Mouse (Mus musculus) layer of hippocampus, adult 9-10 months (tissue): ENCODE measurements around the gene Abca7.

Source experiments
- DNase-seq: peaks from one replicate; pipeline ENCODE4 v3.0.0; 2022; ENCODE audit warnings: low spot score

Abca7 gene

DNA sequence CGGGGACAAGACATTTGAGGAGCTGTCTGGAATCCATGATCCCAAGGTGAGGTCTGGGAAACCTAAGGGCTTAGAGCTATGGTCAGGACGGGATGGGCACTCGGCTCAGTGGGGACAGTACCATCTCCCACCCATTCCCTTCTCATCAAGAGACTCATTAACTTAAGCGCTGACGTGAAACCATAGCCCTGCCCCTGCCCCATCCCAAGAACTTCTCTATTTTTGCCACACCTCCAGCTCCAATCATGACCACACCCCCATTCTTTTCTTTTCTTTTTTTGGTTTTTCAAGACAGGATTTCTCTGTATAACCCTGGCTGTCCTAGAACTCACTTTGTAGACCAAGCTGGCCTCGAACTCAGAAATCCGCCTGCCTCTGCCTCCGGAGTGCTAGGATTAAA is 21.6 kb upstream of the Abca7 start:
- no peak for DNase-seq

DNA sequence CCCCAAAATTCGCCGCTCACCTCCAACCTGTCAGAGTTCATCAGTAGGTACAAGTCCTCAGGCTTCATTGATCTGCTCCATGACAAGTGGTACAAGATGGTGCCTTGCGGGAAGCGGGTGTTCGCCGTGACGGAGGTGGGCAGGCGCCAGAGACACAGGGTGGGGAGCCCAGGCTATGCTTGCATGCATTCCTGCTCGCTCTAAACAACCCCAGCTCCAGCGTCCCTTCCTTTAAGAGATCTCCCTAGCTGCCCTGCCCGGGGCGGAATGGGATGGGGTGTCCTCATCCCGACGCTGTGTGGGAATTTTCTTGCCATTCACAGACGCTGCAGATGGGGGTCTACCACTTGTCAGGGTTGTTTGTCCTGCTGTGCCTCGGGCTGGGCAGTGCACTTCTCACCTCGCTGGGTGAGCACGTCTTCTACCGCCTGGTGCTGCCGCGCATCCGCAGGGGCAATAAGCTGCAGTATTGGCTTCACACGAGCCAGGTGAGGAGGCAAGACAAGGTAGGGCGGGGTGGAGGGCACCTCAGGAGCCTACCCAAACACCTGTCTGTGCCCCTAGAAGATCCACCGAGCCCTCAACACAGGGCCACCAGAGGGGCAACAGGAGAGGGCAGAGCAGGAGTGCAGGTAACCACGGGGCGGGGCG is 20.1 kb upstream of the Abca7 start:
- no peak for DNase-seq

DNA sequence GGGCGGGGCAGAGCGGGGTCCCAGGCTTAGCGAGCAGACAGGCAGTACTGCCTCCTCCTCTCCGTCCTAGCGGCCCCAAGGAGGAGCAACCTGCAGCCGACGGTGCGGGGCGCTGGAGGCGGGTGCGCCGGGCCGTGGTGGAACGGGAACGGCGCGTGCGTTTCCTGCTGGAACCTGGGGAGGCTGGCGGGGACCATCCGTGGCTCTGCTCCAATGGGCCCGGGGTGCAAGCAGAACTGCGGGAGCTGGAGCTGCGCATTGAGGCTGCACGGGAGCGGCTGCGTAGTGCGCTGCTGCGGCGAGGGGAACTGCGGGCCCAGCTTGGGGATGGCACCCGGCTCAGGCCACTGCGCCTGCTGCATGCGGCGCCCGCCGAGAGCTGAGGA is 19.6 kb upstream of the Abca7 start:
- DNase-seq = no peak

DNA sequence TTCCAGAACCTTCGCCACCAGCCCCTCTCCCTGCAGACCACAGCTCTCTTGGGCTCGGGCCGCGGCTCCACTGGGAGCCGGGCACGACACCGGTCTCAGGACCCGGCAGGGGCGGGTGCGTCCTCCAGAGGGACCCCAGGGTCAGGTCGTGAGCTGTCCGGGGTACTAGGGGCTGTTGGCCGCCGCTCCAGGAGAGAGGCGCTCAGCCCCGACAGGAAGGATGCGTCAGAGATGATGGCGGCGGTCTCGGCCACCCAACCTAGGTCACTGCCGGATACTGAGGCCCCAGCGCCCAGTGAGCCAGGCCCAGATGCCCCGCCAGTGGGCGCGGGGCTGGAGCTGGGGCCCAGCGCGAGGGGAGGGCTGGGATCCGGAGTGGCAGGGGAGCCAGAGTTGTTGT is 19.0 kb upstream of the Abca7 start:
- DNase-seq = no peak

DNA sequence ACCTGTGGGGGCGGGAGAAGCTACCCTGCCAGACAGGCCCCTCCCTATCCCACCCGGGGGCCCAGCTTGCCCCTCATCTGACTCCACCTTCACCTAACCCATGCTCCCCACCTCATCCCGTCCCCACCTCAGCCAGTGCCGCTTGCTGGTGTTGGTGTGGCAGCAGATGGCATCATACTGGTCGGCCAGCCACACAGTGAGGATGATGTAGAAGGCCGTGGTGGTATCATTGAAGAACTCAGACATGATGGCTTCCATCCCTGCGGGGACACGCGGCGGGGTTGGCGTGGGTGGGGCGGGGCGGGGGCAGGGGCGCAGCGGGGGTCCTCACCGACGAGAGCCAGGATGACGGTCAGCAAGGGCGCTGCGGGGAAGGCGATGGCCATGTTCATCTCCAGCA is 18.2 kb upstream of the Abca7 start:
- DNase-seq = no peak

DNA sequence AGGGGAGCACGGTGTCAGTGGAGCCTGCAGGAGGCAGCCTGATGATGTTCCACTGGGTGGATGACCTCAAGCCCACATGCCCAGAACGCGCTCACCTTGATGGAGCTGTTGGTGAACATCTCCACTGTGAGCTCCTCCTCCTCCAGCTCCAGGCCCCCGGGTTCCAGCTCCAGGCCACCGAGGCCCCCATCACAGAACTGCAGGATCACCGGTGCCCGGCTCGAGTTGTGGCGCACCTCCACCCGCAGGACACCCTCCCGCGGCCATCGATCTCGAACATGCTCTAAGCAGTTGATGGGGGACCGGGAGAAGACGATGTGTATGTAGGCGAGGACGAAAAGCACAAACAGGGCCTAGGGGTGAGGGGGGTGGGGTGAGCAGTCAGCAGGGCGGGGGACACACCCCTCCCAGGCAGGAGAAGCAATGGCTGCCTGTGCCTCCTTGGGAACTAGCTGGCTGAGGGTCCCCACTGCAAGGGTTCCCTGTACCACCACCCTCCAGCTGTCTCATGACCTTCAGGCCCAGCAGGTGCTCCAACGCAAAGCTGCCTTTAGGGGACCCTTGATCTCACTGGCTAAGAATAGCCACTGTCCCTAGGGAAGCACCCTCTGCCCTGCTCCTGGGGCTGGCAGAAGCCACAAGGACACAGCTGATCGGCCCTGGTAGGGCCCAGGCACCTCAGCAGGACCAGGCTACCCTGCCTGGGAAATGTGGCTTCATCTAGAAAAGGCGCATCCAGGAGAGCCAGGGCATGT is 16.7 kb upstream of the Abca7 start:
- DNase-seq = no peak

DNA sequence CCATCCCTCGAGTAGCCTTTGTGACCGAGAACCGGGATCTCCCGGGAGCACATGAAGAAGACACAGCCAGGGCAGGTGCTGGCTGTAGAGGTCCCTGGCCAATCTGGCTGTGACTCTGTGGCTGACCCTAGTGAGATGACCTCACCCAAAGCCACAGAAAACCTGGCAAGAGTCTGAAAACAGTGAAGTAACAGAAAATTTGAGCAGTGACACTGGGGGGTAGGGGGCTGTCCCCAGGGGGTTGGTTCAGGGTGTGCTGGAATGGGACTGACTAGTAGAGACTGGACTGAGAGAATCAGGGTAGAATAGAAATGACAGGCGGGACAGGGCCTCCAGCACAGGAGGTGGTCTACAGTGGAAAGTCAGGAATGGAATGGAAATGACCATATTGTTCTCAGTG is 13.1 kb upstream of the Abca7 start:
- DNase-seq = no peak

DNA sequence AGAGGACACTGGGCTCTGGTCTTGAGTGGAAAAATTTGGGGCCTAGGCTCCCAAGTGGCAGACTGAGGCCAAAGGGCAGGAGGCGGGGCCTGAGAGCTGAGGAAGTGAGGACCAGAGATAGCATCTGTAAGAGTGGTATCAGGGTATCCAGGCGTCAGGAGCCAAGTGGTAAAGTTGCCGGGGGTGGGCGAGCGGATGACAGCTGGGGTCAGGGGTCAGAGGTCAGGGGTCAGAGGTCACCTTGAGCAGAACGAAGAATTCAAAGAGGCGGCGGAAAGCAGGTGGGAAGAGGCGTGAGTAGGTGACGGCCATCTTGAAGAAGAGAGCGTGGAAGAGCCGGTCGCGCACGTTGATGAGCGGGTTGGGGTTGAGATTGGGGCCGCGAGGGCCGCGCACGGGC is 12.6 kb upstream of the Abca7 start:
- DNase-seq = no peak

DNA sequence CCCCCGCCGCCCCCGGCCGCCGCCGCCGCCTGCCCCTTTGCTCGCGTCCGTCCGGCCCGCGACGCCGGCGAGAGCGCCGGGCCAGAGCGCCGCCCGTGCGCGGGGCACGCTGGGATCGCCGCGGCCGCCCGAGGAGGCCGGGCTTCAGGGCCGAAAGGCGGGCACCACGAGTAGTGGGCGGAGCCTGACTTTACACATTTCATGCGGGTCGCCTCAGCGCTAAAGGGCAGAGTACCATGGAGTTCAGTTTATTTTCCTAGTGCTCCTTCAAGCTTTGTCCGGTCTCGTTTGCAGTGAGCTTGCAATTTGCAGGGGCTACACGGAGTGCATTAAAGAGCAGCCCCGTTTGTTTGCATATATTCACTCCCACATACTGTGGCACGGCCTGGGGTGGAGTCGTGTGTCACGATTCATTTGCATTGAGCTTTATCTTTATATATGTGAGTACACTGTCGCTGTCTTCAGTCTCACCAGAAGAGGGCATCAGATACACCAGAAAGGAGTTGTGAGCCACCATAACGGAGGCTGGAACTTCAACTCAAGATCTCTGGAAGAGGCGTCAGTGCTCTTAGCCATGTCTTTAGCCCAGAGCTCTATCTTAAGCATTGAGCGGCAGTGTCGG is 12.0 kb upstream of the Abca7 start, which contains the start of gene Tmem259:
Gene Tmem259 (minus strand): TSS at position 136 of the 622 bp plus-strand sequence.
- no peak for DNase-seq

DNA sequence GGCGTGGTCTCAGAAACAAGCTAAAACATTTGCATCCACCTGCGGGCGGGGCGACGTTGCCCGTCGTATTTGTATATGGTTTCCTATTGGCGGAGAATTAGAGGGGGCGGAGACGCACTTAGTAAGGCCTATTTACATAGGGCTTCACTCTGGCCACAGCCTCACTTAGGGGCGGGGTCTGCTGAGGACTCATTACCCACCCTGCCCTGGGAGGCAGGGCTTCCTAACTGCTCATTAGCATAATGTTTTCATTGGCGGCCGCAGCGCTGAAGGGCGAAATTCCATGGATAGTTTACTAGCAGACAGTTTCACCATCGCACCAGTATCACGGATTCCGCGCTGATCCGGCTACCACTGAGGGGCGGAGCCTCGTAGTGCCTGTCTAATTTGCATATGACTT is 11.4 kb upstream of the Abca7 start:
- DNase-seq = peak; percentile 97

DNA sequence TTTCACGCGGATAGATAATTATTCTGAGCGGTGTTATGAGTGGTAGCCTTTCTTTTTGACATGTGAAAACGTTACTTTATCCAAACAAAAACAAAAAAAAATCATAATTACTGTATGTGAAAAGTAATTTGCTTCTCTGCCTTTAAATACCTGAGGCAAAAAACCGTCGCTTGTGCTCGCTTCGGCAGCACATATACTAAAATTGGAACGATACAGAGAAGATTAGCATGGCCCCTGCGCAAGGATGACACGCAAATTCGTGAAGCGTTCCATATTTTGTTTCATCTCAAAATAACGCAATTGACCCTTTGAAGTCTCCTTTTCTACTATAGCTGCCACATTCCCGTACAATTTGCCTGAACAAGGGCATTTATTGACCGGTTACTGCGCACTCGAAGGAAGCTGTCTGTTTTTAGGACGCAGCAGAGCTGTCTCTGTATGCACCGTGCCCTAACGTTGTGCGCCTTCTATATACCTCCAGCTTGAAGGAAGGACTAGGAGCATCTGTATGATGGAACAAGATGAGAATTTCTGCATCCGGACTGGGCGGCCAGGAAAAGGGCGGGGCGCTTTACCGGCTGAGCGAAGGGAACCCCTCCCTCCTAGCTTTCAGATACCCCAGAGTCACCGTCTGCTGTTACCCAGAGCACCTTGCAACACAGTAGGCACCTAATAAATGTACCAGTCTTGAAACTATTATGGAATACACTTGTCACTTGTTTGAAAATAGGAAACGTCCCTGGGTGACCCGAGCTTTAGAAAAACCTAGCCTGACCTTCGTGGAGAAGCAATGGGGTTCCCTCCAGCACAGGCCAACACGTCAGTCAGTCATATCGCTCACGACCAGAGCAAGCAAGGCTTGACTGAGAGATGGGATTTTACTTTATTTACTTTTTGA is 10.7 kb upstream of the Abca7 start:
- peak; percentile 72 for DNase-seq

DNA sequence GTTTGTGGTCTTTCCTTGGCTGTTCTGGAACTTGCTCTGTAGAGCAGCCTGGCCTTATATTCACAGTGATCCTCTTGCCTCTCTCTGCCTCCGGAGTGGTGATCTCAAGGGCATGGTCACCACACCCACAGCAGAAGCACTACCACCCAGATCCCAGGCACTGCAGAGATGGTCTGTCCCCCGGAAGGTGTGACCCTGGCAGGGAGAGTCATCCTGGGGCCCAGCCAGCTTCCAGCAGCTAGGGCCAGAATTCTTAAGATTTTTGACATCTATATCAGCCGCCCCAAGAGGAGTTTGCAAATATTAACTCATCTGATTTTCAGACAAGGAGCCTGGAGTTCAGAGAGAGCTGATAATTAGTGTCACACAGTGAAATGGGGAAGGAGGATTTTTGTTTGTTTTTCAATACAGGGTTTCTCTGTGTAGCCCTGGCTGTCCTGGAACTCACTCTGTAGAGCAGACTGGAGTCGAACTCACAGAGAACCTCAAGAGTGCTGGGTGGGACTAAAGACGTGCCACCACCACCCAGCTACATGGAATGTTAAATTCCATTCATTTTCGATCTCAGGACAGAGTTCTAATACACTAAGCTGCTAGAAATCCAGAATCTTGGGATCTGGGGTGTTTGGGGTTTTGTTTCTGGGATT is 9.9 kb upstream of the Abca7 start:
- no peak for DNase-seq

DNA sequence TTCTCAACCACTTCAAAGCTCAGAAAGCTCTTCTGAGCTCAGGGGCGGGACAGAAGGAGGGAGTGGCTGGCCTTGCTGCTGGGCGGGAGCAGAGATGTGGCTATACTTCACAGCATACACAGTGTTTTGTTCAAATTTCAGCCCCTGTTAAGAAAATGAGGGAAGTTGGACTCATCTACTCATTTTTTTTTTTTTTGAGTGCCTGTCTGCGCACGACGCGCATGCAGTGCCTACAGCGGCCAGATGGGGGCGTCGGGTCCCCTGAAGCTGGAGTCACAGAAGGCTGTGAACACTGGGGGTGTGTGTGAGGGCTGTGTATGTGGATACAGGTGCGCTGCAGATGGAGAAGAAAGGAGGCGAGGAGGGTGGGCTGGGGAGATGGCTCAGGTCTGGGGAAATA is 9.3 kb upstream of the Abca7 start:
- DNase-seq = peak; percentile 67

DNA sequence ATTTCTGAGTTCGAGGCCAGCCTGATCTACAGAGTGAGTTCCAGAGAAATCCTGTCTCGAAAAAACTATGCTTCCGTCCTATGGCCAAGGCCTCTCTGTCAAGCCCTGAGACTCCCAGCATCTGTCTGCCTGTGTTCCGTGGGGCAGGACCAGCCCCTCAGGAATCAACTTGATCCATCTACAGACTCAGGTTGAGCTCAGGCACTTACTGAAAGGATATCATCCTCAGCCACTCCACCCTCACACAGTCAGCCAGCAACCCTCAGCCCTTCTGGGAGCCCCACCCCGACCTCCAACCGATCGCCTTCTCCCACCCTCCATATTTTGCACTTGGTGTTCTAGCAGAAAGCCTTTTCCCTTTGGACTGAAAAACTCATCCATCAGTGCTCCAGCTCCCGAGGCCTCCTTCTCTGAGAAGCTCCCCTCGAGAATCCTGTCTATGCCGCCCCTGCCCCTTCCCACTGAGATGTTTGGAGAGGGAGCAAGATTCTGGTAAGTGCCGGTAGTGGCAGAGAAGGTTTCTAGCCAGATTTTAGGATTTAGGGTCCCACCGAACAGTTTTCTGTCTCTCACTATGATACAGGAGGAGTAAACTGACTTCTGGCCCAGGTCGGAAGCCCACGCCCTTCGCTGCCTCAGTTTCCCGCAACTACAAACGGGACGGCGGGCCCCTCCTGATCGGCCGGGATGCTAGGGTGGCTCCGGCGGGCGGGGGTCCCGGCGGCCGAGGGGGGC is 8.4 kb upstream of the Abca7 start:
- DNase-seq = no peak

DNA sequence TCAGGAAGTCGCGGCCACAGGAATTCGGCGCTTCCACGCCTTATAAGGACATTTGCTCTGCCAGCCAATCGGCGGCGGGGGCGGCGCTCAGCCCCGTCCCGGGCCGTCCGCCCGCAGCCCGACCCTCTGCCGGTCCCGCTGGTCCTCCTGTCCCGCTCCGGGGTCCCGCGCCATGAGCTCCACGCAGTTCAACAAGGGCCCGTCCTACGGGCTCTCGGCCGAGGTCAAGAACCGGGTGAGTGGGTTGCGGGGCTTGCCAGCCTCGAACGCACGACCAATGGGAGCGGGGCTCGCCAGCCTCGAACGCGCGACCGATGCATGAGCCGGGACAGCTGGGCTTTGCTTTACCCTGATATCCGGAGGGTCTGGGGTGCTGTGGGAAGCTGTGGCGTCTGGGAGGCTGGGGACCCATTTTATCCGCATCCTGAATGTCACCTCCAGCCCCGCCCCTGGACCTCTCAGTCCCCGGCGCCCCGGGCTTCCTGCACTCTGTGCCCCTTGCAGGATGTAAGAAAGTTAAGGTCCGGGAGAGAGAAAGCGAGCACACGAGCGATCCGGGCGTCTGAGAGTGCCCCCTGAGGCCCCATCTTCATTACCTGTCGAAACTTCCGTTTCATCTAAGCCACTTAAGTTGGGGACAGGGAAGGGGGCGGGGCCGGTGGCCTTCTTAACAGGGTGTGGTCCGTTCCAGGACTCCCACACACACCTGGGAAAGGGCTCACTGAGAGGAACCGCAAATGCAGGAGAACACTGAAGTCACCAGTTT is 7.6 kb upstream of the Abca7 start, which contains the start of gene Cnn2:
Gene Cnn2 (plus strand): TSS at position 79 of the 766 bp plus-strand sequence.
- DNase-seq = no peak

DNA sequence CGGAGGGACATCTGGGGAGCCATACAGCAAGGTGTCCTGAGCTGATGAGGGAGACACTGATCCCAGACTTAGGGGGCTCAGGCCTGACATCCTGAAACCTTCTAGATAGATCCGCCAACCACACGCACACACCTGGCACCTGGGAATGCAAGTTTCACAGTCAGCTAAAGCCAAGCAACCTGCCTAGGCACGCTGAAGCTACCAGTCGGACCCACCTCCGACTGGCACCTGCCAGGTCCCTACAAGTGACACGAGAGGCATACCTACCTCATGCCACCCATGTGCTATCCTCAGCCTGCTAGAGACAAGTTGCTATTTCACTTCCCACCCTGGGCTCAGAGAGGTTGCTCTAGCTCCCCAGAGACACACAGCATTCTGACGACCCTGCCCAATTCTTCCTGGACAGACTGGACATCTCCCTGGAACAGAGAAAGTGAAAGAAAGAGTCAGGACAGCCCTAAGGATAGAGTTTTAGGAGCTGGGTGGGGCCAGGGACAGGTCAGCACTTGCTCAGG is 7.0 kb upstream of the Abca7 start:
- no peak for DNase-seq

DNA sequence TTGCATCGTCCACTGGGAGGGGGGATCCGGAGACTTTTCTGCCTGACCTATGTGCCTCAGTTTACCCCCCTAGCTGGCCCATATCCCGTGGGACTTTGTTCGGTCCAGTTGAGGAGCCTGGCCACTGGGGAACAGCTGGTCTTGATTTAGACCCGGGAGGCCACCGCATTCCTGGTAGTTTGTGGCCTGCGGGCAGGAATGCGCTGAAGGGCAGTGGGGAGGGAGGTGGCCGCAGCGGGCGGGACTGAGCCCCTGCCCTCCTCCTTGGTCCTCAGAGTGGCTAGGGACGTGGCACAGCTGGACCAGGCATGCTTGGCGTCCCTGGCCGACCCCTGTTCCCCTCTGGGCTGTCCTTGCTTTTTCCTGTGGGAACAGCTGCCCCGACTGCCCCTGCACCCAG is 6.4 kb upstream of the Abca7 start:
- no peak for DNase-seq

DNA sequence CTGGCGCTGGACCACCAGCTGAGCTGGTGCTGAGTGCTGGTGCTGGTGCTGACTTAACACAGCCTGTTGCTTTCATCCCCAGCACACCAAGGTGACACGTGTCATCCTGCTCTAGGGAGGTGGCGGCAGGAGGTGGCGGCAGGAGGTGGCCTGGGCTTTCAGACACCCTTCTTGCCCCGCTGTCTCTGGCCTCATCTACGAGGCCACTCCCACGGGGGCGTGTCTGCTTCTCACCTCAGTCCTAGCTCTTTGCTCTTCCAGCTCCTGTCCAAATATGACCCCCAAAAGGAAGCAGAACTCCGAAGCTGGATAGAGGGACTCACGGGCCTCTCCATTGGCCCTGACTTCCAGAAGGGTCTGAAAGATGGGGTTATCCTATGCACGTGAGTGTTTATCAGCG is 5.2 kb upstream of the Abca7 start:
- DNase-seq = no peak

DNA sequence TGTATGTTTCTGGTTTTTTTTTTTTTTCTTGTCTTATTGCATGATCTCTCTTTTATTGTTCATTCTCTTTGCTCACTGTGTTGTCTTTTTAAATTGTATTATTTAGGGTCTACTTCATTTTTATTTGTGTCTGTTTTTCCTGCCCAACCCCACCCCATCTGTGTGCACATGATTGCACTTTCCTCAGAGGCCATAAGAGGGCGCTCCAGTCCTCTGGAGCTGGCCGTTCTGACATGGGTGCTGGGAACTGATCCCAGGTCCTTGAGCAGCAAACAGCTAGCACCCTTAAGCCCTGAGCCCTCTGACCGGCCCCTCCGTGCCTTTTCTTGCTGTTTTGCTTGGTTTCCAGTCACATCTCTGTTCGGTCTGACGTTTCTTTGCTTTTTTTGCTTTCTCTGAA is 4.7 kb upstream of the Abca7 start:
- no peak for DNase-seq
